In genomic region chr1:91441855-91442254, GRCm38 (mm10) we compare ENCODE assay signal across 18 mouse cellular contexts.
"Had no signal": no experiment of that assay in that cellular context is flagged by ENCODE, and none has a peak within 500 bp of the region (broad histone marks: within the 10 kb centered on the region; RNA-seq: fewer than 3 reads in every experiment).

No protein-coding gene starts in this region.

- H3K4me2 ChIP-seq: intestine, embryonic 15.5 days; kidney, embryonic 15.5 days; limb, embryonic 12.5 days; limb, embryonic 15.5 days; midbrain, embryonic 12.5 days; midbrain, embryonic 15.5 days; neural tube, embryonic 12.5 days; neural tube, embryonic 15.5 days; stomach, embryonic 15.5 days had no signal

- H3K36me3 ChIP-seq: limb, embryonic 12.5 days; midbrain, embryonic 12.5 days had no signal

- H3K27ac ChIP-seq: kidney, embryonic 15.5 days; limb, embryonic 12.5 days; limb, embryonic 15.5 days; liver, embryonic 14.5 days; midbrain, embryonic 12.5 days; midbrain, embryonic 15.5 days; neural tube, embryonic 12.5 days; neural tube, embryonic 15.5 days; stomach, embryonic 15.5 days had no signal

- ATAC-seq: midbrain, embryonic 15.5 days had no signal

- H3K4me1 ChIP-seq: midbrain, embryonic 12.5 days; midbrain, embryonic 15.5 days; neural tube, embryonic 12.5 days; neural tube, embryonic 15.5 days had no signal

- H3K9ac ChIP-seq: intestine, embryonic 15.5 days; kidney, embryonic 15.5 days; limb, embryonic 12.5 days; limb, embryonic 15.5 days; liver, embryonic 14.5 days; midbrain, embryonic 12.5 days; midbrain, embryonic 15.5 days; neural tube, embryonic 12.5 days; neural tube, embryonic 15.5 days; stomach, embryonic 15.5 days had no signal

- DNase-seq: kidney, postnatal 4 days; left cerebral cortex, postnatal 4 days; right cerebral cortex, adult 18-20 months; right cerebral cortex, postnatal 14 days; right cerebral cortex, postnatal 4 days; spleen, adult 18-20 months; thymus, adult 18-20 months; thymus, postnatal 36 days had no signal

- H3K9me3 ChIP-seq: intestine, embryonic 15.5 days; kidney, embryonic 15.5 days; limb, embryonic 12.5 days; limb, embryonic 15.5 days; midbrain, embryonic 12.5 days; midbrain, embryonic 15.5 days; neural tube, embryonic 12.5 days; neural tube, embryonic 15.5 days; stomach, embryonic 15.5 days had no signal

- H3K4me3 ChIP-seq: intestine, embryonic 15.5 days; kidney, embryonic 15.5 days; limb, embryonic 12.5 days; limb, embryonic 15.5 days; midbrain, embryonic 12.5 days; midbrain, embryonic 15.5 days; neural tube, embryonic 12.5 days; neural tube, embryonic 15.5 days; stomach, embryonic 15.5 days had no signal

- H3K27me3 ChIP-seq: intestine, embryonic 15.5 days; kidney, embryonic 15.5 days; limb, embryonic 12.5 days; limb, embryonic 15.5 days; midbrain, embryonic 12.5 days; midbrain, embryonic 15.5 days; neural tube, embryonic 12.5 days; neural tube, embryonic 15.5 days; stomach, embryonic 15.5 days had no signal
